Mouse (Mus musculus) hindbrain, embryonic 12.5 days (tissue): ENCODE results near the gene Arsb. TPM values are rescaled to one million over a fixed set of nuclear protein-coding genes. Genes with fewer than 3 reads are reported as not detected.

Source experiments
- ATAC-seq: fragments of 200-750 bp; cut with Nextera tagmentation; 2 replicates; pipeline ENCODE4 v1.8.0; 2017; ENCODE audit warnings: moderate TSS enrichment; ENCODE audit not compliant: low FRiP score
- H3K27ac ChIP-seq: fragments of 300-500 bp; sonication (generic); 2 replicates; pipeline ENCODE4 v1.5.1; 2016; ENCODE audit warnings: mild to moderate bottlenecking
- H3K27me3 ChIP-seq: fragments of 300-500 bp; sonication (generic); 2 replicates; pipeline ENCODE4 v1.6.1; 2016; ENCODE audit warnings: mild to moderate bottlenecking
- H3K36me3 ChIP-seq: fragments of 300-500 bp; sonication (generic); 2 replicates; pipeline ENCODE4 v1.6.1; 2016; ENCODE audit warnings: mild to moderate bottlenecking
- H3K4me1 ChIP-seq: fragments of 300-500 bp; sonication (generic); 2 replicates; pipeline ENCODE4 v1.6.1; 2016
- H3K4me2 ChIP-seq: fragments of 300-500 bp; sonication (generic); replicated peaks from 2 replicates; pipeline ENCODE4 v1.6.1; 2016; ENCODE audit warnings: mild to moderate bottlenecking
- H3K4me3 ChIP-seq: fragments of 300-500 bp; sonication (generic); 2 replicates; pipeline ENCODE4 v1.5.1; 2016; ENCODE audit warnings: mild to moderate bottlenecking
- H3K9ac ChIP-seq: fragments of 300-500 bp; sonication (generic); 2 replicates; pipeline ENCODE4 v1.6.1; 2016; ENCODE audit warnings: mild to moderate bottlenecking, moderate library complexity
- H3K9me3 ChIP-seq: fragments of 300-500 bp; sonication (generic); replicated peaks from 2 replicates; pipeline ENCODE4 v1.6.1; 2016; ENCODE audit warnings: mild to moderate bottlenecking
- WGBS: fragments of 180-500 bp; shearing (Covaris S2); methylation state at CpG from one replicate; pipeline ENCODE4 v1.1.7; 2016; 5-methylcytosine and 5-hydroxymethylcytosine counted together
- microRNA-seq: library from miRNA; unstranded; fragments of <30 nt; microRNA quantifications from one replicate; pipeline ENCODE4, GENCODE M21; 2017
- polyA plus RNA-seq: library from polyadenylated mRNA; unstranded; fragments of >200 nt; fragmentation: Nextera tagmentation; extraction: Ambion mirVana; gene quantifications from 2 replicates; pipeline ENCODE4 v1.2.1, GENCODE M21; 2016

Gene Arsb
- polyA plus RNA-seq, 1 experiment from 2014 or later, result 8.8 TPM

GRCm38 (mm10) chr13:93989208-93989607 lies 217.8 kb downstream of the Arsb start:
- no peak for ATAC-seq
- Histone ChIP-seq H3K9me3 (peaks cover 4% of the 10 kb centered on the region; the same call in 1 of the 2 replicates), H3K27me3 (no peaks in the 10 kb centered on the region), H3K27ac (no peak overlapping the region), H3K4me1 (peaks cover 7% of the 10 kb centered on the region; the same call in 1 of the 2 replicates), H3K9ac (no peak overlapping the region), H3K4me2 (no peak overlapping the region), H3K36me3 (no peaks in the 10 kb centered on the region), H3K4me3 (no peak overlapping the region)
- WGBS, result 73% methylated on average over 3 of the region's 4 CpGs

GRCm38 (mm10) chr13:93989736-93990611 lies 218.5 kb downstream of the Arsb start:
- no peak for ATAC-seq
- peaks cover 4% of the 10 kb centered on the region; the same call in 1 of the 2 replicates for H3K9me3 ChIP-seq
- H3K9ac ChIP-seq, result no peak overlapping the region
- no peak overlapping the region for H3K27ac ChIP-seq
- no peak overlapping the region for H3K4me3 ChIP-seq
- no peaks in the 10 kb centered on the region for H3K36me3 ChIP-seq
- WGBS, result 80% methylated on average over 11 of the region's 11 CpGs
- peaks cover 7% of the 10 kb centered on the region; the same call in 1 of the 2 replicates for H3K4me1 ChIP-seq
- H3K4me2 ChIP-seq, result no peak overlapping the region
- no peaks in the 10 kb centered on the region for H3K27me3 ChIP-seq

GRCm38 (mm10) chr13:93990841-93991240 lies 219.4 kb downstream of the Arsb start:
- Histone ChIP-seq H3K4me1 (peaks cover 7% of the 10 kb centered on the region; the same call in 1 of the 2 replicates), H3K27ac (no peak overlapping the region), H3K4me3 (no peak overlapping the region), H3K36me3 (no peaks in the 10 kb centered on the region), H3K9ac (no peak overlapping the region), H3K27me3 (no peaks in the 10 kb centered on the region), H3K9me3 (peaks cover 4% of the 10 kb centered on the region; the same call in 1 of the 2 replicates), H3K4me2 (no peak overlapping the region)
- 74% methylated on average over 3 of the region's 3 CpGs for WGBS
- no peak for ATAC-seq

GRCm38 (mm10) chr13:93992342-93992882 lies 221.0 kb downstream of the Arsb start:
- Histone ChIP-seq H3K4me2 (no peak overlapping the region), H3K4me3 (no peak overlapping the region), H3K4me1 (peaks cover 7% of the 10 kb centered on the region; the same call in 1 of the 2 replicates), H3K9me3 (peaks cover 4% of the 10 kb centered on the region; the same call in 1 of the 2 replicates), H3K27ac (no peak overlapping the region), H3K27me3 (no peaks in the 10 kb centered on the region), H3K9ac (no peak overlapping the region), H3K36me3 (no peaks in the 10 kb centered on the region)
- WGBS, result 92% methylated on average over 5 of the region's 5 CpGs
- ATAC-seq, result no peak

Small RNA genes within 50 kb of the gene (microRNA-seq; reads per million reads assigned to microRNA genes)
- gene Gm25534, result not detected
- not detected for gene Mir5624

Other genes starting within 250 kb of the Arsb start
- 0.43 and 0.56 TPM in 2 replicates for gene Bhmt, start 133.7 kb upstream of the Arsb start, polyA plus RNA-seq
- gene Bhmt2, start 97.3 kb upstream of the Arsb start, polyA plus RNA-seq, result not detected in 2 replicates
- 0.36 and 0.42 TPM in 2 replicates for gene Dmgdh, start 97.2 kb upstream of the Arsb start, polyA plus RNA-seq